ENCODE assay signal across 8 mouse cellular contexts in the genomic region with DNA sequence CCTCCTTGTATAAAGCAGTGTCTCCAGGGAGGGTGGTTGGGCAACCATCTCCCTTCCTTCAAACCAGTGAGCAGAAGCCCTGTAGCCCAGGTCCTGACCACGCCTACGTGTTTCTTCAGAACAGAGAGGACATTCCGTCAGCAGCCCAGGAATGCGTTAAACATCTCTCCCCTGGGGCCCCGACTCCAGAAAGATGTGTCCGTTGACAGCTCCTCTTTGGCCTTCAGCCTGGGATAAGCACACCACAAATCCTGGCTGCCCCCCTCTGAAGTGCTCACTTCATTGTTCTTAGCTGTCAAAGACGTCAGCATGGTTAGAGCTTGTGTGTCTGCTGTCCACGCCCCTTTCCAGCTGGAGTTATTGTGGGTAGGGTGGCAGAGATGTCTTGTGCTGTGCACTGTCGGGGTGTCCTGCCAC. TPM values are rescaled to one million over a fixed set of nuclear protein-coding genes. Genes with fewer than 3 reads are reported as not detected.
A peak's percentile ranks its signal among the peaks of the same experiment; 100 is the strongest.
DNase-seq lines count a peak whose midpoint lies in the region; ATAC-seq lines count a peak whose summit lies in the region.

No protein-coding gene starts in this region.

- no peak overlapping the region for H3K27ac ChIP-seq in embryonic facial prominence, embryonic 12.5 days

- H3K4me1 ChIP-seq in embryonic facial prominence, embryonic 12.5 days = peaks cover 7% of the 10 kb centered on the region; the same call in 1 of the 2 replicates

- peak; percentile 57 to 71 for DNase-seq in kidney, adult 8-10 months
- no peak for DNase-seq in kidney, adult 18-20 months
- peak; percentile 46 to 54 for DNase-seq in heart, postnatal 14 days
- DNase-seq in cerebellum, postnatal 25 days = no peak
- no peak for DNase-seq in right cerebral cortex, adult 18-20 months
- DNase-seq in thymus, postnatal 36 days = no peak

- WGBS in embryonic facial prominence, embryonic 12.5 days = 17% methylated on average over 9 of the region's 9 CpGs

- H3K36me3 ChIP-seq in embryonic facial prominence, embryonic 12.5 days = no peaks in the 10 kb centered on the region

- no peak overlapping the region for H3K9ac ChIP-seq in embryonic facial prominence, embryonic 12.5 days

- 0 out of 2 replicates have a peak, but pooled peaks cover 7% of the 10 kb centered on the region for H3K27me3 ChIP-seq in embryonic facial prominence, embryonic 12.5 days

- H3K4me2 ChIP-seq in embryonic facial prominence, embryonic 12.5 days (replicated peaks) = peak overlapping the region; percentile 9; the same call in 1 of the 2 replicates

- no peaks in the 10 kb centered on the region for H3K9me3 ChIP-seq in embryonic facial prominence, embryonic 12.5 days

- ATAC-seq in embryonic facial prominence, embryonic 12.5 days (ENCODE audit: insufficient number of reproducible peaks, insufficient read depth, low FRiP score, low TSS enrichment) = no peak
- ATAC-seq in megakaryocyte, adult 5-6 weeks (ENCODE audit: poor library complexity, severe bottlenecking) = peak; percentile 83

- intact Hi-C loops in heart, postnatal 14 days (cut with DNase I) = no loop called here

- H3K4me3 ChIP-seq in embryonic facial prominence, embryonic 12.5 days = no peak overlapping the region

RNA-seq across cellular contexts. Expression of gene Vdr, which starts 3.9 kb away (rescaled TPM):
- 0.60 and 0.97 TPM in 2 replicates for polyA plus RNA-seq in embryonic facial prominence, embryonic 12.5 days (2016; fragmentation: Nextera tagmentation; extraction: Ambion mirVana)
- total RNA-seq in heart, postnatal 14 days (2021) = 1 to 10 TPM; 1.3 to 1.9 TPM
- 2.1 and 4.1 TPM in 2 replicates for total RNA-seq in megakaryocyte, adult 5-6 weeks (2015)
- total RNA-seq in megakaryocyte, adult 5-6 weeks (2017) = 0.59 and 1.4 TPM in 2 replicates

RNA-seq across cellular contexts. Expression of gene Tmem106c, which starts 49.7 kb away (rescaled TPM):
- polyA plus RNA-seq in embryonic facial prominence, embryonic 12.5 days (2016; fragmentation: Nextera tagmentation; extraction: Ambion mirVana) = 35.9 and 37.6 TPM in 2 replicates
- 10 to 100 TPM; 12.4 to 12.7 TPM for total RNA-seq in heart, postnatal 14 days (2021)
- total RNA-seq in megakaryocyte, adult 5-6 weeks (2015) = 12.4 and 18.5 TPM in 2 replicates
- 13.5 and 14.1 TPM in 2 replicates for total RNA-seq in megakaryocyte, adult 5-6 weeks (2017)

Comparison
In these comparisons a context has a peak if more than half of its experiments do, and no peak if none do; other contexts are left out.
1. DNase-seq: peak in kidney, adult 8-10 months (2 of 2) and heart, postnatal 14 days (2 of 2); none in kidney, adult 18-20 months (single experiment), cerebellum, postnatal 25 days (0 of 2), right cerebral cortex, adult 18-20 months (single experiment) and thymus, postnatal 36 days (0 of 2).